Mouse (Mus musculus): ENCODE measurements around the gene Tbc1d15. TPM values are rescaled to one million over a fixed set of nuclear protein-coding genes. Genes with fewer than 3 reads are reported as not detected.

Tbc1d15 gene
- polyA plus RNA-seq, 1 experiment from 2014 or later: 56.2 TPM

GRCm38 (mm10) chr10:115232513-115232912 lies 18.8 kb downstream of the Tbc1d15 start:
- H3K27me3 ChIP-seq (replicated peaks; ENCODE audit: control insufficient read depth, insufficient read depth, low read length): no peaks in the 10 kb centered on the region
- no peak overlapping the region for H3K4me2 ChIP-seq (ENCODE audit: low read depth, low read length)
- ATAC-seq: no peak
- 86% methylated on average over 3 of the region's 3 CpGs for WGBS
- H3K4me1 ChIP-seq (ENCODE audit: control insufficient read depth, insufficient read depth, low read length): no peaks in the 10 kb centered on the region
- H3K9ac ChIP-seq (ENCODE audit: low read depth, low read length): no peak overlapping the region
- no peak overlapping the region for H3K27ac ChIP-seq (ENCODE audit: low read length)
- no peak overlapping the region for H3K4me3 ChIP-seq (ENCODE audit: low read length)
- no peaks in the 10 kb centered on the region for H3K9me3 ChIP-seq (ENCODE audit: control insufficient read depth, low read length)
- H3K36me3 ChIP-seq (ENCODE audit: control insufficient read depth, insufficient read depth, low read length): 0 out of 2 replicates have a peak, but pooled peaks cover 4% of the 10 kb centered on the region

- H3K9me3 ChIP-seq (ENCODE audit: control insufficient read depth, low read length): no peaks in the 10 kb centered on the region
- no peak overlapping the region for H3K4me3 ChIP-seq (ENCODE audit: low read length)
- H3K27me3 ChIP-seq (replicated peaks; ENCODE audit: control insufficient read depth, insufficient read depth, low read length): no peaks in the 10 kb centered on the region
- 0 out of 2 replicates have a peak, but pooled peaks cover 2% of the 10 kb centered on the region for H3K36me3 ChIP-seq (ENCODE audit: control insufficient read depth, insufficient read depth, low read length)
- no peak for ATAC-seq
- H3K4me2 ChIP-seq (ENCODE audit: low read depth, low read length): no peak overlapping the region
- 87% methylated on average over 9 of the region's 9 CpGs for WGBS
- no peaks in the 10 kb centered on the region for H3K4me1 ChIP-seq (ENCODE audit: control insufficient read depth, insufficient read depth, low read length)
- H3K9ac ChIP-seq (ENCODE audit: low read depth, low read length): no peak overlapping the region
- no peak overlapping the region for H3K27ac ChIP-seq (ENCODE audit: low read length)
These were observed 22.2 kb downstream of the Tbc1d15 start for GRCm38 (mm10) chr10:115229023-115229422.

GRCm38 (mm10) chr10:115226586-115226985 lies 24.7 kb downstream of the Tbc1d15 start:
- ATAC-seq: no peak

GRCm38 (mm10) chr10:115223845-115224244 lies 27.4 kb downstream of the Tbc1d15 start:
- Histone ChIP-seq H3K4me2 (ENCODE audit: low read depth, low read length) (no peak overlapping the region), H3K9me3 (ENCODE audit: control insufficient read depth, low read length) (no peaks in the 10 kb centered on the region), H3K9ac (ENCODE audit: low read depth, low read length) (no peak overlapping the region), H3K4me3 (ENCODE audit: low read length) (no peak overlapping the region), H3K36me3 (ENCODE audit: control insufficient read depth, insufficient read depth, low read length) (0 out of 2 replicates have a peak, but pooled peaks cover 3% of the 10 kb centered on the region), H3K27me3 (replicated peaks; ENCODE audit: control insufficient read depth, insufficient read depth, low read length) (no peaks in the 10 kb centered on the region), H3K27ac (ENCODE audit: low read length) (no peak overlapping the region), H3K4me1 (ENCODE audit: control insufficient read depth, insufficient read depth, low read length) (no peaks in the 10 kb centered on the region)
- WGBS: 87% methylated on average over 3 of the region's 3 CpGs
- ATAC-seq: no peak

More at GRCm38 (mm10) chr10:115226586-115226985, 24.7 kb downstream of the Tbc1d15 start:
- no peak overlapping the region for H3K27ac ChIP-seq (ENCODE audit: low read length)
- no peak overlapping the region for H3K4me3 ChIP-seq (ENCODE audit: low read length)
- H3K27me3 ChIP-seq (replicated peaks; ENCODE audit: control insufficient read depth, insufficient read depth, low read length): no peaks in the 10 kb centered on the region
- H3K9me3 ChIP-seq (ENCODE audit: control insufficient read depth, low read length): no peaks in the 10 kb centered on the region
- H3K4me1 ChIP-seq (ENCODE audit: control insufficient read depth, insufficient read depth, low read length): no peaks in the 10 kb centered on the region
- no peaks in the 10 kb centered on the region for H3K36me3 ChIP-seq (ENCODE audit: control insufficient read depth, insufficient read depth, low read length)
- H3K9ac ChIP-seq (ENCODE audit: low read depth, low read length): no peak overlapping the region
- no peak overlapping the region for H3K4me2 ChIP-seq (ENCODE audit: low read depth, low read length)
- 90% methylated on average over 7 of the region's 7 CpGs for WGBS

- 96% methylated on average over 11 of the region's 11 CpGs for WGBS
- H3K4me2 ChIP-seq (ENCODE audit: low read depth, low read length): no peak overlapping the region
- H3K27me3 ChIP-seq (replicated peaks; ENCODE audit: control insufficient read depth, insufficient read depth, low read length): no peaks in the 10 kb centered on the region
- H3K4me3 ChIP-seq (ENCODE audit: low read length): no peak overlapping the region
- H3K9ac ChIP-seq (ENCODE audit: low read depth, low read length): no peak overlapping the region
- H3K27ac ChIP-seq (ENCODE audit: low read length): no peak overlapping the region
- peaks cover 15% of the 10 kb centered on the region for H3K36me3 ChIP-seq (ENCODE audit: control insufficient read depth, insufficient read depth, low read length)
- no peaks in the 10 kb centered on the region for H3K4me1 ChIP-seq (ENCODE audit: control insufficient read depth, insufficient read depth, low read length)
- ATAC-seq: no peak
- no peaks in the 10 kb centered on the region for H3K9me3 ChIP-seq (ENCODE audit: control insufficient read depth, low read length)
These were observed 38.2 kb downstream of the Tbc1d15 start for GRCm38 (mm10) chr10:115212916-115213580.

GRCm38 (mm10) chr10:115205825-115206224 lies 45.4 kb downstream of the Tbc1d15 start:
- H3K9me3 ChIP-seq (ENCODE audit: control insufficient read depth, low read length): no peaks in the 10 kb centered on the region
- peaks cover 7% of the 10 kb centered on the region; the same call in 1 of the 2 replicates for H3K4me1 ChIP-seq (ENCODE audit: control insufficient read depth, insufficient read depth, low read length)
- no peak overlapping the region for H3K9ac ChIP-seq (ENCODE audit: low read depth, low read length)
- peak; percentile 89 for ATAC-seq
- H3K36me3 ChIP-seq (ENCODE audit: control insufficient read depth, insufficient read depth, low read length): peaks cover 7% of the 10 kb centered on the region; the same call in 1 of the 2 replicates
- 65% methylated on average over 3 of the region's 3 CpGs for WGBS
- H3K4me3 ChIP-seq (ENCODE audit: low read length): no peak overlapping the region
- H3K4me2 ChIP-seq (ENCODE audit: low read depth, low read length): no peak overlapping the region
- no peak overlapping the region for H3K27ac ChIP-seq (ENCODE audit: low read length)
- H3K27me3 ChIP-seq (replicated peaks; ENCODE audit: control insufficient read depth, insufficient read depth, low read length): no peaks in the 10 kb centered on the region

- WGBS: 57% methylated on average over 1 of the region's 1 CpGs
- Histone ChIP-seq H3K9ac (ENCODE audit: low read depth, low read length) (no peak overlapping the region), H3K4me1 (ENCODE audit: control insufficient read depth, insufficient read depth, low read length) (peaks cover 7% of the 10 kb centered on the region; the same call in 1 of the 2 replicates), H3K27me3 (replicated peaks; ENCODE audit: control insufficient read depth, insufficient read depth, low read length) (no peaks in the 10 kb centered on the region), H3K9me3 (ENCODE audit: control insufficient read depth, low read length) (no peaks in the 10 kb centered on the region), H3K27ac (ENCODE audit: low read length) (no peak overlapping the region), H3K4me2 (ENCODE audit: low read depth, low read length) (no peak overlapping the region), H3K4me3 (ENCODE audit: low read length) (no peak overlapping the region), H3K36me3 (ENCODE audit: control insufficient read depth, insufficient read depth, low read length) (peaks cover 4% of the 10 kb centered on the region; the same call in 1 of the 2 replicates)
- ATAC-seq: peak; percentile 86
These were observed 46.0 kb downstream of the Tbc1d15 start for GRCm38 (mm10) chr10:115205284-115205683.

- Histone ChIP-seq H3K4me2 (ENCODE audit: low read depth, low read length) (no peak overlapping the region), H3K27me3 (replicated peaks; ENCODE audit: control insufficient read depth, insufficient read depth, low read length) (no peaks in the 10 kb centered on the region), H3K36me3 (ENCODE audit: control insufficient read depth, insufficient read depth, low read length) (no peaks in the 10 kb centered on the region), H3K4me3 (ENCODE audit: low read length) (no peak overlapping the region), H3K4me1 (ENCODE audit: control insufficient read depth, insufficient read depth, low read length) (no peaks in the 10 kb centered on the region), H3K9ac (ENCODE audit: low read depth, low read length) (no peak overlapping the region), H3K27ac (ENCODE audit: low read length) (no peak overlapping the region), H3K9me3 (ENCODE audit: control insufficient read depth, low read length) (no peaks in the 10 kb centered on the region)
- 75% methylated on average over 7 of the region's 7 CpGs for WGBS
- no peak for ATAC-seq
These were observed 60.1 kb downstream of the Tbc1d15 start for GRCm38 (mm10) chr10:115191214-115191613.

GRCm38 (mm10) chr10:115187390-115187789 lies 63.9 kb downstream of the Tbc1d15 start:
- Histone ChIP-seq H3K27me3 (replicated peaks; ENCODE audit: control insufficient read depth, insufficient read depth, low read length) (no peaks in the 10 kb centered on the region), H3K9me3 (ENCODE audit: control insufficient read depth, low read length) (no peaks in the 10 kb centered on the region), H3K36me3 (ENCODE audit: control insufficient read depth, insufficient read depth, low read length) (no peaks in the 10 kb centered on the region), H3K4me2 (ENCODE audit: low read depth, low read length) (no peak overlapping the region), H3K27ac (ENCODE audit: low read length) (no peak overlapping the region), H3K9ac (ENCODE audit: low read depth, low read length) (no peak overlapping the region), H3K4me1 (ENCODE audit: control insufficient read depth, insufficient read depth, low read length) (no peaks in the 10 kb centered on the region), H3K4me3 (ENCODE audit: low read length) (no peak overlapping the region)
- 76% methylated on average over 1 of the region's 1 CpGs for WGBS
- ATAC-seq: no peak
